Mouse (Mus musculus) ES-Bruce4 (cell line): ENCODE data around the gene Gm6096.

ENCODE experiments used
- CTCF ChIP-seq: IDR thresholded peaks from one replicate; pipeline ENCODE4 v1.8.1; 2011; ENCODE audit warnings: low read depth, low read length
- POLR2A ChIP-seq: IDR thresholded peaks from one replicate; pipeline ENCODE4 v1.8.1; 2011; ENCODE audit warnings: low read length; ENCODE audit not compliant: insufficient read depth

- TF ChIP-seq POLR2A (no peak), CTCF (no peak)
These were observed 15.1 kb downstream of the Gm6096 start for GRCm38 (mm10) chr7:34265876-34266346.
